Mouse (Mus musculus) C2C12 (cell line): ENCODE results near the gene Sema4a.

ENCODE experiments used
- CTCF ChIP-seq: IDR thresholded peaks from one replicate; pipeline ENCODE4 v1.5.1; 2011; ENCODE audit not compliant: control insufficient read depth, insufficient read depth, insufficient read length
- USF1 ChIP-seq: IDR thresholded peaks from one replicate; pipeline ENCODE4 v1.6.1; 2011; ENCODE audit warnings: low read depth, mild to moderate bottlenecking, control low read depth, moderate library complexity

DNA sequence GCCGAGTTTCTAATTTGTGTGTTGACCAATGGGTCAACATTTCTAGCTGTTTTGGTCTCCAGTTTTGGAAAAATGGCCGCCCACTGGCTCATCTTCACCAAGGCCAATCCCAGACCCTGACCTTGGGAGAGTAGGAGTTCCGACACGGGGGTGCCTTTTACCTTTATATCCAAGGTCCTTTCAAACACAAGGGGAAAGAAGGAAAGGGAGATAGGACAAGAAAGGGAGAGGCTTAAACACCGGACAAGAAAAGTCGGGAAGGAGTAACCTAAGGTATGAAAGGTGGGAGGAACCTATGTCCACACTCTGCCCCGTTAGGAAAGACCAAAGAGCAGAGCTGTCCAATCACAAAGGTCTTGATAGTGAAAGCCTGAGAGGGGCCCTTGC, 50.3 kb downstream of the Sema4a start:
- TF ChIP-seq CTCF (no peak), USF1 (no peak)
